Mouse (Mus musculus): ENCODE measurements around the gene Mylk3. TPM values are rescaled to one million over a fixed set of nuclear protein-coding genes. Genes with fewer than 3 reads are reported as not detected.

Gene Mylk3
- polyA plus RNA-seq, 1 experiment from 2014 or later = 1.6 TPM

GRCm38 (mm10) chr8:85380123-85380823, 5.9 kb downstream of the Mylk3 start:
- no peak overlapping the region for H3K4me2 ChIP-seq (replicated peaks)
- no peak overlapping the region for H3K9ac ChIP-seq
- H3K9me3 ChIP-seq = no peaks in the 10 kb centered on the region
- peaks cover 26% of the 10 kb centered on the region for H3K4me1 ChIP-seq
- H3K36me3 ChIP-seq = no peaks in the 10 kb centered on the region
- 0 out of 2 replicates have a peak overlapping the region, but pooled peaks have one; percentile 4 for H3K27ac ChIP-seq
- no peaks in the 10 kb centered on the region for H3K27me3 ChIP-seq
- H3K4me3 ChIP-seq = no peak overlapping the region
- no peak for ATAC-seq (ENCODE audit: low FRiP score, low read depth)
- 76% methylated on average over 10 of the region's 10 CpGs for WGBS

DNA sequence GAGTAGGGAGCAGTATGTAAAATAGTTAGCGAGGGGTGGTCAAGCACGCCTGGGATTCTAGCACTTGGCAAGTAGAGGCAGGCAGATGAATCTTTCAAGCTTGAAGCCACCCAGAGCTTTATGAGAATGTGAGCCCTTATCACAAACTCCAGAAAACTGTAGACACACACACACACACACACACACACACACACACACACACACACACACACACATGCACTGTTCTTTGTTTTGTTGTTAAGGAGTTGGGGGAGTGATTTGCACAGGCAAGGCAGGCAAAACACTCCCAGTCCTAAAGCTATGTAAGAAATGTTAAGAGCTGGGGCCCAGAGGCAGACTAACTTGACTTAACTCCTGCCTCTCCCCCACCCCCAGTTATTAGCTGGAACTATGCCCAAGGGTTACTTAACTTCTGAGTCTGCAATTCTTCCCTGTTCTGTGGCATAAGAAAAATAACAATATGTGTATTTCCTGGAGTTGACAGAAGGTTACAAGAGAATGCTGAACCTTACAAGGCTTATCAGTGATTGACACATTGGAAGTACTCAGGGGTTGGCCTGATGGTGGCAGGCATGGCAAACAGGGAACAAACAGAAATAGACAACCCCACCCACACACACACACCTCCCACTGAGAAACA, 6.9 kb downstream of the Mylk3 start:
- no peaks in the 10 kb centered on the region for H3K27me3 ChIP-seq
- WGBS = 36% methylated on average over 2 of the region's 2 CpGs
- peak overlapping the region; percentile 72 for H3K27ac ChIP-seq
- 0 out of 2 replicates have a peak overlapping the region, but pooled peaks have one; percentile 3 for H3K4me2 ChIP-seq (replicated peaks)
- H3K36me3 ChIP-seq = no peaks in the 10 kb centered on the region
- no peak overlapping the region for H3K9ac ChIP-seq
- H3K4me3 ChIP-seq = no peak overlapping the region
- peak; percentile 60; the same call in 1 of the 2 replicates for ATAC-seq (ENCODE audit: low FRiP score, low read depth)
- H3K4me1 ChIP-seq = peaks cover 28% of the 10 kb centered on the region
- no peaks in the 10 kb centered on the region for H3K9me3 ChIP-seq

- no peak overlapping the region for H3K27ac ChIP-seq
- no peak for ATAC-seq (ENCODE audit: low FRiP score, low read depth)
- H3K4me1 ChIP-seq = peaks cover 35% of the 10 kb centered on the region
- no peak overlapping the region for H3K9ac ChIP-seq
- 51% methylated on average over 3 of the region's 3 CpGs for WGBS
- H3K36me3 ChIP-seq = no peaks in the 10 kb centered on the region
- no peak overlapping the region for H3K4me2 ChIP-seq (replicated peaks)
- H3K9me3 ChIP-seq = no peaks in the 10 kb centered on the region
- H3K4me3 ChIP-seq = no peak overlapping the region
- no peaks in the 10 kb centered on the region for H3K27me3 ChIP-seq
These were observed 9.6 kb downstream of the Mylk3 start for GRCm38 (mm10) chr8:85376516-85376915.

DNA sequence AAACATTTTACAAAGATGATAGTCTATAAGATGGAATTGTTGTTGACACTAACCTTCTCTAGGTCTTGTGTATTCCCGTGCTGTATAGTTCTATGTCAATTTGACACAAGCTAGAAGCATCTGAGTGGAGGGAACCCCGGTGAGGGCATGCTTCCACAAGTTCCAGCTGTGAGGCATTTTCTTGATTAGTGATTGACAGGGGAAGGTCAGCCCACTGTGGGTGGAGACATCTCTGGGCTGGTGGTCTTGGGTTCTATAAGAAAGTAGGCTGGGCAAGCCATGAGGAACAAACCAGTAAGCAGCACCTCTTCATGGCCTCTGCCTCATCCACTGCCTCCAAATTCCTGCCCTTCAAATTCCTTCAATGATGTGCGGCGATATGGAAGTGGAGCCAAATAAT, 11.9 kb downstream of the Mylk3 start:
- 52% methylated on average over 4 of the region's 4 CpGs for WGBS
- Histone ChIP-seq H3K4me1 (peaks cover 19% of the 10 kb centered on the region), H3K9me3 (no peaks in the 10 kb centered on the region), H3K27me3 (no peaks in the 10 kb centered on the region), H3K36me3 (no peaks in the 10 kb centered on the region), H3K27ac (no peak overlapping the region), H3K9ac (no peak overlapping the region), H3K4me2 (replicated peaks) (no peak overlapping the region), H3K4me3 (no peak overlapping the region)
- ATAC-seq (ENCODE audit: low FRiP score, low read depth) = no peak

DNA sequence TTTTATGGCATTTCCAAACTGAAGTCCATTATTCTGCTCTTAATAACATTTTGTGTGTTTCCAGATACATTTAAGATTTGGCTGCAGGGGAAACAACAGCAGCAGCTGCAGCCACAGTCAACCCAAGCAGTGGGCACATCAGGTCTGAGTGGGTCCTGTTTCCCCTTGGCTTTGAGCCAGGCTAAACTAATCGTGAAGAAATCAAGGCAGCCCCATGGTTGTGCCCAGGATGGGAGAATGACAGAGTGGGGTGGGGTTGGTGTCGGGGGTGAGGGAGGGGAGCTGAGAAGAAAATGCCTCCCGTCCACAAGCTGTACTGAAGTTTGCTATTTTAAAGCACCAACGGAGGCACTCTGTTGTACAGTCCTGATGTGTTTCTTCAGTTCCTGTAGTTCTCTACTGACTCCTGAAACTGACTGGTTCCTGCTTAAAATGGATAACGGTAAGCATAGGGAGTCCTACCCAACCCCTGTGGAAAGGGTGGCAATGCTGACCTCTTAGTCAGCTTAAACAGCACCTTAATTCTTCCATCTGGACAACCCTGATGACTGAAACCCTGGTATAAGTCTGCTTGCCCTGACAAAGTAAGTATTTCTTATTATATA, 12.6 kb downstream of the Mylk3 start:
- Histone ChIP-seq H3K27ac (peak overlapping the region; percentile 15; the same call in 1 of the 2 replicates), H3K4me1 (peaks cover 12% of the 10 kb centered on the region), H3K4me3 (no peak overlapping the region), H3K4me2 (replicated peaks) (0 out of 2 replicates have a peak overlapping the region, but pooled peaks have one; percentile 4), H3K36me3 (no peaks in the 10 kb centered on the region), H3K27me3 (no peaks in the 10 kb centered on the region), H3K9me3 (no peaks in the 10 kb centered on the region), H3K9ac (peak overlapping the region; percentile 43)
- 42% methylated on average over 5 of the region's 5 CpGs for WGBS
- no peak for ATAC-seq (ENCODE audit: low FRiP score, low read depth)

- no peak for ATAC-seq (ENCODE audit: low FRiP score, low read depth)
- no peak overlapping the region for H3K27ac ChIP-seq
- H3K9ac ChIP-seq = no peak overlapping the region
- H3K4me1 ChIP-seq = peaks cover 15% of the 10 kb centered on the region
- no peaks in the 10 kb centered on the region for H3K9me3 ChIP-seq
- no peaks in the 10 kb centered on the region for H3K27me3 ChIP-seq
- H3K4me3 ChIP-seq = no peak overlapping the region
- WGBS = 94% methylated on average over 1 of the region's 1 CpGs
- no peak overlapping the region for H3K4me2 ChIP-seq (replicated peaks)
- no peaks in the 10 kb centered on the region for H3K36me3 ChIP-seq
These were observed 13.7 kb downstream of the Mylk3 start for GRCm38 (mm10) chr8:85372465-85372839.

GRCm38 (mm10) chr8:85371736-85372464, 14.2 kb downstream of the Mylk3 start:
- Histone ChIP-seq H3K9me3 (no peaks in the 10 kb centered on the region), H3K4me2 (replicated peaks) (no peak overlapping the region), H3K27ac (no peak overlapping the region), H3K27me3 (no peaks in the 10 kb centered on the region), H3K9ac (no peak overlapping the region), H3K36me3 (no peaks in the 10 kb centered on the region), H3K4me1 (peaks cover 19% of the 10 kb centered on the region), H3K4me3 (no peak overlapping the region)
- no peak for ATAC-seq (ENCODE audit: low FRiP score, low read depth)
- 81% methylated on average over 5 of the region's 5 CpGs for WGBS

- 0 out of 2 replicates have a peak, but pooled peaks have one; percentile 24 for ATAC-seq (ENCODE audit: low FRiP score, low read depth)
- 30% methylated on average over 6 of the region's 6 CpGs for WGBS
- Histone ChIP-seq H3K9me3 (no peaks in the 10 kb centered on the region), H3K4me1 (peaks cover 24% of the 10 kb centered on the region), H3K36me3 (no peaks in the 10 kb centered on the region), H3K27ac (peak overlapping the region; percentile 65), H3K4me3 (no peak overlapping the region), H3K9ac (peak overlapping the region; percentile 13; the same call in 1 of the 2 replicates), H3K27me3 (no peaks in the 10 kb centered on the region), H3K4me2 (replicated peaks) (no peak overlapping the region)
These were observed 21.0 kb downstream of the Mylk3 start for GRCm38 (mm10) chr8:85365176-85365575.

- peaks cover 24% of the 10 kb centered on the region for H3K4me1 ChIP-seq
- no peak overlapping the region for H3K9ac ChIP-seq
- ATAC-seq (ENCODE audit: low FRiP score, low read depth) = no peak
- H3K27me3 ChIP-seq = no peaks in the 10 kb centered on the region
- no peak overlapping the region for H3K4me3 ChIP-seq
- H3K36me3 ChIP-seq = no peaks in the 10 kb centered on the region
- no peak overlapping the region for H3K4me2 ChIP-seq (replicated peaks)
- WGBS = 75% methylated on average over 11 of the region's 11 CpGs
- peak overlapping the region; percentile 65 for H3K27ac ChIP-seq
- no peaks in the 10 kb centered on the region for H3K9me3 ChIP-seq
These were observed 21.5 kb downstream of the Mylk3 start for GRCm38 (mm10) chr8:85364628-85365027.

- no peak for ATAC-seq (ENCODE audit: low FRiP score, low read depth)
These were observed 22.7 kb downstream of the Mylk3 start for GRCm38 (mm10) chr8:85363406-85363805.

GRCm38 (mm10) chr8:85362211-85362610, 23.9 kb downstream of the Mylk3 start:
- Histone ChIP-seq H3K4me1 (peaks cover 19% of the 10 kb centered on the region), H3K27me3 (no peaks in the 10 kb centered on the region), H3K9ac (no peak overlapping the region), H3K4me2 (replicated peaks) (no peak overlapping the region), H3K4me3 (no peak overlapping the region), H3K27ac (no peak overlapping the region), H3K9me3 (no peaks in the 10 kb centered on the region), H3K36me3 (no peaks in the 10 kb centered on the region)
- WGBS = 75% methylated on average over 4 of the region's 4 CpGs
- no peak for ATAC-seq (ENCODE audit: low FRiP score, low read depth)

More at GRCm38 (mm10) chr8:85363406-85363805, 22.7 kb downstream of the Mylk3 start:
- Histone ChIP-seq H3K36me3 (no peaks in the 10 kb centered on the region), H3K9me3 (no peaks in the 10 kb centered on the region), H3K4me2 (replicated peaks) (no peak overlapping the region), H3K27ac (no peak overlapping the region), H3K4me1 (peaks cover 24% of the 10 kb centered on the region), H3K4me3 (no peak overlapping the region), H3K27me3 (no peaks in the 10 kb centered on the region), H3K9ac (no peak overlapping the region)
- WGBS = 84% methylated on average over 6 of the region's 6 CpGs

DNA sequence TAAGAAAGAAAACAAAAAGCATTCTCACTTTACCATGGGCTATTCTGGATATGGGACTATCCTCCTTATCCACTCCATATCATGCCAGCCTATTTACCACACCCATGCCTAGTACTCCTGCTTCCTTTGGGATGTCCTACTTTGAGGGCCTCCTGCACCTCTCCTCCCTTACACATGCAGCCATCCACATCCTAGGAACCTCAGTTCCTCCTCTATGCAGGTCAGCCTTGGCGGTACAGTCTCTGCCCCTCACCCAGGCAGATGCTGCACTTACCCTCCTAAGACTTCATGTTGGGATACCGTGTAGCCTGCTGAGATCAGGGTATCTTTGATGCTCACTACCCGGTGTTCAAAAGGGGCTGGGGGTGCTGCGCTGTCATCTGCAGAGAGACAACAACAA, 32.9 kb downstream of the Mylk3 start:
- WGBS = 88% methylated on average over 4 of the region's 4 CpGs

More for the DNA sequence above, 32.9 kb downstream of the Mylk3 start:
- Histone ChIP-seq H3K4me3 (no peak overlapping the region), H3K27ac (no peak overlapping the region), H3K9me3 (no peaks in the 10 kb centered on the region), H3K36me3 (no peaks in the 10 kb centered on the region), H3K27me3 (no peaks in the 10 kb centered on the region), H3K9ac (no peak overlapping the region), H3K4me1 (no peaks in the 10 kb centered on the region), H3K4me2 (replicated peaks) (no peak overlapping the region)
- ATAC-seq (ENCODE audit: low FRiP score, low read depth) = no peak

Measured in limb, embryonic 13.5 days (tissue).